Mouse (Mus musculus) neural tube, embryonic 11.5 days (tissue): ENCODE measurements around the gene Slc9a3r1. TPM values are rescaled to one million over a fixed set of nuclear protein-coding genes. Genes with fewer than 3 reads are reported as not detected.

Experiments
- ATAC-seq: fragments of 200-750 bp; cut with Nextera tagmentation; 2 replicates; pipeline ENCODE4 v1.8.0; 2017; ENCODE audit warnings: moderate number of reproducible peaks, mild to moderate bottlenecking, moderate TSS enrichment, moderate library complexity; ENCODE audit not compliant: insufficient read depth, low FRiP score, low TSS enrichment
- DNase-seq: peaks from one replicate; pipeline ENCODE4 v3.0.0-alpha.2; 2015; ENCODE audit warnings: low spot score
- H3K27ac ChIP-seq: fragments of 300-500 bp; sonication (generic); 2 replicates; pipeline ENCODE4 v1.5.1; 2014; ENCODE audit warnings: low read depth, mild to moderate bottlenecking, low read length
- H3K27me3 ChIP-seq: fragments of 300-500 bp; sonication (generic); 2 replicates; pipeline ENCODE4 v1.6.1; 2014; ENCODE audit warnings: mild to moderate bottlenecking, low read length, mixed read lengths; ENCODE audit not compliant: control insufficient read depth, insufficient read depth
- H3K36me3 ChIP-seq: fragments of 300-500 bp; sonication (generic); 2 replicates; pipeline ENCODE4 v1.6.1; 2014; ENCODE audit warnings: mild to moderate bottlenecking, low read length, moderate library complexity, mixed read lengths; ENCODE audit not compliant: control insufficient read depth, insufficient read depth
- H3K4me1 ChIP-seq: fragments of 300-500 bp; sonication (generic); 2 replicates; pipeline ENCODE4 v1.6.1; 2014; ENCODE audit warnings: low read length, mixed read lengths; ENCODE audit not compliant: control insufficient read depth, insufficient read depth
- H3K4me2 ChIP-seq: fragments of 300-500 bp; sonication (generic); 2 replicates; pipeline ENCODE4 v1.6.1; 2014; ENCODE audit warnings: low read depth, mild to moderate bottlenecking, moderate library complexity
- H3K4me3 ChIP-seq: fragments of 300-500 bp; sonication (generic); 2 replicates; pipeline ENCODE4 v1.5.1; 2014; ENCODE audit warnings: low read depth, low read length
- H3K9ac ChIP-seq: fragments of 300-500 bp; sonication (generic); 2 replicates; pipeline ENCODE4 v1.6.1; 2014; ENCODE audit warnings: mild to moderate bottlenecking, low read length
- H3K9me3 ChIP-seq: fragments of 300-500 bp; sonication (generic); 2 replicates; pipeline ENCODE4 v1.6.1; 2016; ENCODE audit warnings: low read length; ENCODE audit not compliant: control insufficient read depth
- WGBS: fragments of 180-500 bp; shearing (Covaris S2); extraction: QIAGEN DNeasy Blood & Tissue Kit; methylation state at CpG from one replicate; pipeline ENCODE4 v1.1.7; 2014; 5-methylcytosine and 5-hydroxymethylcytosine counted together
- polyA plus RNA-seq: library from polyadenylated mRNA; unstranded; fragments of >200 nt; fragmentation: Nextera tagmentation; extraction: Ambion mirVana; gene quantifications from 2 replicates; pipeline ENCODE4 v1.2.1, GENCODE M21; 2014

The Slc9a3r1 gene
- polyA plus RNA-seq, result 43.4 and 44.1 TPM in 2 replicates

- Histone ChIP-seq H3K27ac (no peak within 1 kb of the TSS), H3K4me3 (peak within 1 kb of the TSS; percentile 66), H3K9ac (peak within 1 kb of the TSS; percentile 31), H3K4me2 (peak within 1 kb of the TSS; percentile 79), H3K36me3 (no peaks in the 10 kb centered on the region), H3K9me3 (no peaks in the 10 kb centered on the region), H3K4me1 (peaks cover 21% of the 10 kb centered on the region), H3K27me3 (peaks cover 9% of the 10 kb centered on the region)
- under 1% methylated on average over 43 of the region's 47 CpGs for WGBS
- peak; percentile 97 for DNase-seq
- ATAC-seq, result peak; percentile 97
Observed at GRCm38 (mm10) chr11:115162832-115163480, at the start of gene Slc9a3r1. Slc9a3r1 (plus strand) TSS chr11:115163341.

DNA sequence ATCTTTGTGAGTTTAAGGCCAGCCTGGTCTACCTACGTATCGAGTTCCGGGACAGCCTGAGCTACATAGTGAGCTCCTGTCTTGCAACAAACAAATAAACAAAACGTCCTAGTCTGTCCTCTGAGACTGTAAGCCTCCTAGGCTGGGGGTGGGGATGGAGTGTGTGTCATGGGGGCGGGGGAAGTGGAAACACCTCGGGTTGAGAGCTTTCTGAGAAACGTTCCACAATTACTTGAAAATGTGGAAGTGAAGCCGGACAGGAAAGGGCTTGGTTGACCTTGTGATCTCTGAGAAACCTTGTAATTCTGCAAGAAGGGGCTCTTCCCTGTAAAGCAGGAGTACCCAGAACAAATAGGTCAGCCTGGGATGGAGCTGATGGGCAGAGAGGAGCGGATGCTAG lies 43.7 kb upstream of the Slc9a3r1 start:
- DNase-seq, result no peak
- H3K4me3 ChIP-seq, result no peak overlapping the region
- no peak overlapping the region for H3K4me2 ChIP-seq
- no peaks in the 10 kb centered on the region for H3K27me3 ChIP-seq
- WGBS, result 77% methylated on average over 9 of the region's 9 CpGs
- no peaks in the 10 kb centered on the region for H3K36me3 ChIP-seq
- no peaks in the 10 kb centered on the region for H3K9me3 ChIP-seq
- H3K4me1 ChIP-seq, result no peaks in the 10 kb centered on the region
- no peak overlapping the region for H3K27ac ChIP-seq
- no peak for ATAC-seq
- no peak overlapping the region for H3K9ac ChIP-seq

DNA sequence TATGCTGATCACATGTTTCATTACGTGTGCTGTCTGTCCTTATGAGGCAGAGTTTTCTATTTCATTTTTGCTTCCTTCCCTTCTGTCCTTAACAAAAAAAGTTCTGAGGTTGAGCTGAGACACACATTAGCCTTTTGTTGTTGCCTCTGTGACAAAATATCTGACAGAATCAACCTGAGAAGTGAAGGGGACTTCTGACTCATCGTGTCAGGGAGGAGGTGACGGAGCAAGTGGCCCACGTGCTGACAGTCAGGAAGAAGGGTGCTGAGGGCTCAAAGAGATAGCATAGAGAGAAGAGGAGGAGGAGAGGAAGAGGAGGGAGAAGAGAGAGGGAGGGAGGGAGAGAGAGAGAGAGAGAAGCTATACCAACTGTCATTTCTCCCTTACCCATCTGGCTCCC lies 34.7 kb upstream of the Slc9a3r1 start:
- DNase-seq, result no peak
- WGBS, result 77% methylated on average over 4 of the region's 4 CpGs
- no peak for ATAC-seq

GRCm38 (mm10) chr11:115129508-115130126 lies 33.5 kb upstream of the Slc9a3r1 start:
- no peak overlapping the region for H3K4me3 ChIP-seq
- DNase-seq, result no peak
- no peak overlapping the region for H3K9ac ChIP-seq
- no peaks in the 10 kb centered on the region for H3K36me3 ChIP-seq
- no peaks in the 10 kb centered on the region for H3K27me3 ChIP-seq
- H3K4me1 ChIP-seq, result no peaks in the 10 kb centered on the region
- ATAC-seq, result no peak
- WGBS, result 92% methylated on average over 13 of the region's 13 CpGs
- H3K27ac ChIP-seq, result no peak overlapping the region
- H3K4me2 ChIP-seq, result no peak overlapping the region
- no peaks in the 10 kb centered on the region for H3K9me3 ChIP-seq

More for the DNA sequence above, 34.7 kb upstream of the Slc9a3r1 start:
- no peaks in the 10 kb centered on the region for H3K9me3 ChIP-seq
- H3K4me1 ChIP-seq, result no peaks in the 10 kb centered on the region
- H3K4me2 ChIP-seq, result no peak overlapping the region
- no peaks in the 10 kb centered on the region for H3K36me3 ChIP-seq
- no peak overlapping the region for H3K9ac ChIP-seq
- no peak overlapping the region for H3K27ac ChIP-seq
- H3K4me3 ChIP-seq, result no peak overlapping the region
- H3K27me3 ChIP-seq, result no peaks in the 10 kb centered on the region

DNA sequence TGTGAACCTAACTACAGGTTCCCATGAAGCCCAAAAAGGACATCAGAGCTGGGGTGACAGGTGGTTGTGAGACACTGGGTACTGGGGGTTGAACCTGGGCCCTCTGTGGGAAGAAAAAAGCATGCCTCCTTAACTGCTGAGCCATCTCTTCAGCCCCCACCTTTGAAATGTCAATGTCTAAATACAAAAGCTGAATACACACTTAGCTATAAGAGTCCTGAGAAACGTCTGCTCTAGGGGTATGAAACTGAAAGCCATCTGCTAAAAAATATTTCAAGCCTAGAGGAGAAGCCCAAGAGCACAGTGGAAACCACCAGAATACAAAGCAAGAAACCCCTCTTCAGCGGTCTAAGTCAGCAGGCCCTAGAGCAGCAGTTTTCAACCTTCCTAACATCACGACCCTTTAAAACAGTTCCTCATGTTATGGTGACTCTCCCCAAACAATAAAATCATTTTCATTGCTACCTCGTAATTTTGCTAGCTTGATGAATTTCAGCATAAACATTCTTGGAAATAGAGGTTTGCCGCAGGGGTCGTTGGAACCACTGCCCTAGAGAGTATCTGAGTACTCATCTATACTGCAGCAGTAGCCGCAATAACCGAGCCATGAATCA lies 31.3 kb upstream of the Slc9a3r1 start:
- no peak overlapping the region for H3K4me2 ChIP-seq
- DNase-seq (no peak), ATAC-seq (no peak)
- H3K27ac ChIP-seq, result no peak overlapping the region
- H3K4me1 ChIP-seq, result no peaks in the 10 kb centered on the region
- H3K27me3 ChIP-seq, result no peaks in the 10 kb centered on the region
- WGBS, result 85% methylated on average over 8 of the region's 8 CpGs
- no peaks in the 10 kb centered on the region for H3K36me3 ChIP-seq
- no peak overlapping the region for H3K9ac ChIP-seq
- H3K4me3 ChIP-seq, result no peak overlapping the region
- H3K9me3 ChIP-seq, result no peaks in the 10 kb centered on the region

- no peak within 1 kb of the TSS for H3K9ac ChIP-seq
- H3K27me3 ChIP-seq, result no peaks in the 10 kb centered on the region
- H3K4me1 ChIP-seq, result no peaks in the 10 kb centered on the region
- H3K9me3 ChIP-seq, result no peaks in the 10 kb centered on the region
- WGBS, result 81% methylated on average over 8 of the region's 8 CpGs
- no peak within 1 kb of the TSS for H3K4me3 ChIP-seq
- no peak within 1 kb of the TSS for H3K4me2 ChIP-seq
- no peaks in the 10 kb centered on the region for H3K36me3 ChIP-seq
- DNase-seq (no peak), ATAC-seq (no peak)
- H3K27ac ChIP-seq, result no peak within 1 kb of the TSS
Observed at GRCm38 (mm10) chr11:115133800-115134199, 29.3 kb upstream of the Slc9a3r1 start, which contains the start of gene Cd300lf. Cd300lf (minus strand) TSS chr11:115133992.

- Histone ChIP-seq H3K4me2 (no peak overlapping the region), H3K4me1 (no peaks in the 10 kb centered on the region), H3K9me3 (no peaks in the 10 kb centered on the region), H3K4me3 (no peak overlapping the region), H3K27ac (no peak overlapping the region), H3K9ac (no peak overlapping the region), H3K36me3 (no peaks in the 10 kb centered on the region), H3K27me3 (no peaks in the 10 kb centered on the region)
- ATAC-seq, result no peak
- no peak for DNase-seq
- WGBS, result 89% methylated on average over 5 of the region's 5 CpGs
Observed at GRCm38 (mm10) chr11:115138597-115139262, 24.4 kb upstream of the Slc9a3r1 start.

GRCm38 (mm10) chr11:115141970-115142369 lies 21.2 kb upstream of the Slc9a3r1 start:
- H3K4me3 ChIP-seq, result no peak overlapping the region
- H3K27me3 ChIP-seq, result no peaks in the 10 kb centered on the region
- H3K27ac ChIP-seq, result no peak overlapping the region
- no peak overlapping the region for H3K4me2 ChIP-seq
- no peaks in the 10 kb centered on the region for H3K4me1 ChIP-seq
- no peak overlapping the region for H3K9ac ChIP-seq
- ATAC-seq, result no peak
- 88% methylated on average over 2 of the region's 2 CpGs for WGBS
- no peaks in the 10 kb centered on the region for H3K36me3 ChIP-seq
- DNase-seq, result no peak
- no peaks in the 10 kb centered on the region for H3K9me3 ChIP-seq
